Mouse (Mus musculus): ENCODE data around the gene Smurf1.
A peak's percentile ranks its signal among the peaks of the same experiment; 100 is the strongest.

The Smurf1 gene

DNA sequence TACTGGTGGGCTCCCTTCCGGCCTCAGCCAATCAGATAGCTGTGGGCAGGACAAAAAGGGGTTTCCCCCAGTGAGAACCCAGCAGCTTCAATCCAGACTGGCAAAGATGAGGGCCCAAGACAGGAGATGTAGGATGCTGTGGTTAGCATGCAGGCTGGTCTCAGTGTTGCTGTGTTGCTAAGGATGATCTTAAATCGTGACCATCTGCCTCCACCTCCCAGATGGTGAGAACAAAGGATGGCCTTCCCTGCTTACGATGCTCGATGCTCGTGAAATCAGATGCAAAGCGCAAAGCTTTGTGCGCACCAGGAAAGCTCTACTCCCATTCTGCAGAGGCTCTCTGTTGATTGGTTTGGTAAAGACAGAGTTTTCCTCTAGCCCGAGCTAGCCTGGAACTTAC, 104.7 kb downstream of the Smurf1 start:
- DNase-seq = no peak

DNA sequence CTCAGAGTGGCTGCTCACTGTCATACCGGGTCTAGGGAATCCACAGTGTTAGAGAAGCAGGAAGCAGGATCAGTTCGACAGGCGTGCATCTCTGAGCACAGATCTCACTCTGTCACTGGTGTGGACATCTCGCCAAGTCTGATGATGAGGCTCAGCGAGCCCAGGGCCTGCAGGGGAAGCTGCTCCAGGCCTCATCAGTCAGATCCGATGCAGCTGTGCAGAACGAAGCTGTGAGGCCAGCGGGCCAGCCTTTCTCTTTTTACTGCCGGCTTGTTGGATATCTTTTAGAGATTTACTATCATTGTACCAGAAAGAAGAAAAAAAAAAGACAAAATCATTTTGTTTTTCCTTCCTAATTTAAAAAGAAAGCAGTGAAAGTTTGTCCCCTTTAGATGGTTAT, 106.4 kb downstream of the Smurf1 start:
- no peak for DNase-seq

GRCm38 (mm10) chr5:144858527-144858926, 107.1 kb downstream of the Smurf1 start:
- no peak for DNase-seq

DNA sequence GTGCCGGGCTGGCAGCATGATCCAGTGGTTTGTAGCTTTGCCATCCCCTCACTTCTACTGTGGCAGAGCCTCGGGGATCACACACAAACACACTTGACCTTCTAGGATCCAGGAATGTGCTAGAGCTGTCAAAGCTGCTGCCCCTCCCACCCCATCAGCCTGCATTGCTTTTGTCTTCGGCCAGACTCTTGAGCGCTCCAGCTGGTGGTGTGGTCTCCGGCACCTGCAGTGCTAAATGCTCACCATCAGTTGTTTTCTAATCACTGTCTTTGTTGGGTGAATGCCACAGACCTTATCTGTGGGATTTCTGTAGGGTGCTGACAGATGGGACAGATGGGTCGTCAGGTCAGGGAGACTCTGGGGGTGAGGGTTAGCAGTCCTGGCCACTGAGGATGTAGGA, 109.7 kb downstream of the Smurf1 start:
- DNase-seq = no peak

DNA sequence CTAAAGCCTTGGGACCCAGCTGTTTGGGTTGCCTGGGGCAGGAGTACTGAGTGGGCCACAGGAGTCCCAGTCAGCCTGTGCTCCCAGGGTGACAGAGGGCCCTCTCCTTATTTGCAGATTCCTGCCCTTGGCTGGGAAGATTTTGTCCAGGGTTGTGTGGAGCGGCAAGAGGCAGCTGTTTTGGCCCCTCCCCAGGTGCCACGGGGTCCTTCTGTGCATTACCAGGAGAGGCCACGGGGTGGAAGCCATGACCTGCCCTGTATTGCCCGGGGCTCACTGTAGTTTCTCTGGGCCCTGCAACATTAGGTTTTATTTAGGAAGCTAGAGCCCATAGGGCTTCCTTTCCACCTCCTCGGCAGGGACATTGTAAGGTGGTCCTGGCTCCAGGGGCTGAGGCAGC, 111.7 kb downstream of the Smurf1 start:
- no peak for DNase-seq

DNA sequence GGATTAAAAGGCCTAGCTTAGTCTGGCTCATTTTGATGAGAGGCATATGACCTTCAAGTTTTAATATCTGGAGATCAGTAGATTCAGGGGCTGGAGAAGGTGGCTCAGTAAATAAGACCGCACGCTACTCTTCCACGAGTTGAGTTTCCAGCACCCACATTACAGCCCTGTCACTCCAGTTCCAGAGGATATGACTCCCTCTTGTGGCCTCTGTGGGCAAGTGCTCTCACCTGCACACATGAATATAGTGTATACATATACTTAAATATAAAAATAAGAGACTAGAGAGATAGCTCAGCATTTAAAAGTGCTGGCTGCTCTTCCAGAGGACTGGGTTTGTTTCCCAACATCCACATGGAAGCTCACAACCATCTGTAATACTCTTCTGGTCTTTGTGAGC, 113.8 kb downstream of the Smurf1 start:
- DNase-seq = no peak

GRCm38 (mm10) chr5:144849932-144850331, 115.7 kb downstream of the Smurf1 start:
- DNase-seq = no peak

DNA sequence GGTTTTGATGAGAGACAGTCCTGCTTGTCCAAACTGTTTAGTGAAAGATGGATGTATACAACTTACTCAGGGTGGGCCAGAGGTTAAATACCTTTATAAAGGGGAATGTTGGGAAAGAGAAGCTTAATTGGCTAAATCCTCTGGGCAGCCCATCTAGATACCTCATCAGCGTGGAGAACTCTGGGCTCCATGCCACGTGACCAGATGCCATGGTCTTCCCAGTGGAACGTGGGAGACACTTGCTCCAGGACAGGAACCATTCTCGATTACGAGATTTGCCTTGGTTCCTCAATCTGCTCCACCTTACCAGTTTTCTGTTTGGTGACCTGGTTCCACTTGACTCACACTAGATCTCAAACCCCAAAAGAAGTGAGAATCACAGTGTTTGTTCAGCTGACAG, 116.9 kb downstream of the Smurf1 start:
- DNase-seq = no peak

GRCm38 (mm10) chr5:144845352-144845751, 120.3 kb downstream of the Smurf1 start:
- no peak for DNase-seq

- peak; percentile 45 for DNase-seq
These were observed 129.5 kb downstream of the Smurf1 start for GRCm38 (mm10) chr5:144836100-144836499.

GRCm38 (mm10) chr5:144831840-144832469, 133.7 kb downstream of the Smurf1 start:
- no peak for DNase-seq

DNA sequence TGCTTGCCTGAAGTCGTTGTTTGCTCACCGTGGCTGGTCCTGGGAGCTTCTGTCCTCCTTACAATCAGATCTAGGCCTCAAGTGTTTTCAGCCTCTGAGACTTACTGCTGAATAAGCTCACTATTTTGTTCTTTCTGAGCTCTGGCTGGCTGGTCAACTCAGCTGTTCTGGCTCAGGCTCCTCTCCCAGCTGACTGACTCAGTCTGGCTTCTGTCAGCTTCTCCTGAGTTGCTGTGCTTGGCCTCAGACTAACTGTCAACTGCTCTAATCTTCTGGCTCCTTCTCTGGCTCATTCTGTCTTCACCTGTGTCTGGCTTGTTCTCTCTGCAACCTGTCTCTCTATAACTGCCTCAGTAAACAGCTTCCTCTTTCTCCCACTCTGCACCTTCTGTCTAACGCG, 136.0 kb downstream of the Smurf1 start:
- DNase-seq = no peak

DNA sequence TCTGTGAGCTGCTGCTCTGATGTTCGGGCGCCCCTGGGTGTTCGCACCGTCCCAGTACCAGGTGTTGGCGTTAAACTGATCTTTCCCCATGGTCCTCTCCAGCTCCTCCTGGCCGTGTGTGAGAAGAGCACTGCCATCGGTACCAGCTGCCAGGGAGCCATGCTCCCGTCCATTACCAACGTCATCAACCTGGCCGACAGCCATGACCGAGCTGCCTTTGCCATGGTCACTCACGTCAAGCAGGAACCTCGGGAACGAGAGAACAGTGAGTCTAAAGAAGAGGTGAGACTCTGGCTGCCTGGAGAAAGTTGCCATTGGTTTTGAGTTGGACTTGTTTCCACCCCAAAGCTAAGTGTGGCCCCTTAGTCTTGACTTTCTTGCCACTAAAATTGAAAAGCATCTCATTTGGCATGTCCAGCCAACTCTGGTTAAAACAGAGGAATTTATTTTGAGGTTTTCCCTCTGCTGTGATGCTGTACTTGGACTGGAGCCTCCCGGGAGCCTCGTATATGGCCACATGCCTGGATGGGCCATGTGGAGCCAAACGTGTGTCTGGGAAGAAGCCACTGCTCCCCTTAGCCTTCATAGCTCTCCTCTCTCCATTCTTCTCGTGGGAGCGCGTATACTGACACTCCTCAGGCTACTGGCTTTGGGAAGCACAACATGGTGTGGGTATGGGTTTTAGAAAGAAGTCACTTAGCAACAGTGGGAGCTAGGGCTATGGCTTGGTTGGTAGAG, 137.1 kb downstream of the Smurf1 start:
- DNase-seq = no peak
